Mouse (Mus musculus) hindlimb bud, embryonic 11.5 days (tissue): ENCODE results near the gene Olfr391-ps.

Experiments used
- DNase-seq: peaks from one replicate; pipeline ENCODE4 v3.0.0-alpha.2; 2012; ENCODE audit warnings: low read depth, low spot score; ENCODE audit errors: extremely low spot score

Gene Olfr391-ps

DNA sequence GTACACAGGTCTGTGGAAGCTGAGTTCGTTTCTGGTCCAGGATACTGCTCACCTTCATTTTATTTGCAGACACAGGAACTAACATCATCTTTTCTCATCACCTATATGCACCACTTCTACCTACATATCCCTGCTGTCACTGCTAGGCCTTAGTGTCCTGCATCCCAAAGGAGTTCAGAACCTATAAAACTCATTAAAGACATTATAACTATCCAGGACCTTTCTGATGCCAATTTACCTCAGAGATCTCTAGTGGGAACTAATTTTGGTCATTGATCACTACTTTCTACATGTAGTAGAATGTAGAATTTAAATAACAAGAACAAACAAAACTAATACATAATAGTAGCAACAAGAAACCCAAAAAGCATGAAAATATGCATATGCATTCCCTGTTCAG lies at the start of gene Olfr391-ps:
TSS of gene Olfr391-ps (minus strand) at position 101 of the 400 bp plus-strand sequence.
- DNase-seq: no peak

DNA sequence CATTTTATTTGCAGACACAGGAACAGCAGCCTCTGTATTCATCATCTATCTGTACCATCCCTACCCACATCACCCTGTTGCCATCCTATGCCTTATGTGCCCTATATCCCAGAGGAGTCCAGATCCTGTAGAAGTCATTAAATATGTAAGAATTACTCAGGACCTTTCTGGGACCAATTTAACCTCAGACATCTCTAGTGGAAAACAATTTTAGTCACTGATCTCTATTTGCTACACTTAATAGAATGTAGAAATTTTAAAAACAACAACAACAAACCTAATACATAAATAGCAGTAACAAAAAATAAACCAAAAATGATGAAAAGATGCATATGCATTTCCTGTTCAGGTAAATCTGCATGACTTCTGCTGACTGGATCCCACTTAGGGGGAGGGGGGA lies 48.5 kb upstream of the Olfr391-ps start, which contains the start of gene Olfr393:
TSS of gene Olfr393 (minus strand) at position 101 of the 400 bp plus-strand sequence.
- DNase-seq: no peak

DNA sequence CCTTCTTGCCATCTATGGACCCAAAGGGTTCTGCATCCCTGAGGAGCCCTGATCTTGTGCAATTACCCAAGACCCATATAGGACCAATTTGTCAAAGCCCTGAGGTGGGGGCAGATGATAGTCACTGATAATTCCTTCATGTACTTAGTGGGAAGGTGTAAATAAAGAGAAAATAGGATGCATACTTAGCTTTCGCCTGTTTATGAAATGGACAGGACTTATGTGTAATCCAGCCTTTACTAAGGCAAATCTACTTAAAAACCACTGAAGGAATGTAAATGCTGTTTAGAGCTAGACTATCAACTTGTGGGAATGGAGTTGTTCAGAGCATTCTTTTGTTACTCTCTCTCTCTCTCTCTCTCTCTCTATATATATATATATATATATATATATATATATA lies 14.1 kb upstream of the Olfr391-ps start, which contains the start of gene Olfr392:
TSS of gene Olfr392 (minus strand) at position 101 of the 400 bp plus-strand sequence.
- DNase-seq: no peak

- DNase-seq: no peak
These were observed 20.2 kb downstream of the Olfr391-ps start, which contains the start of gene Olfr390 for GRCm38 (mm10) chr11:73782664-73783063. TSS of gene Olfr390 (plus strand) at chr11:73782964.

- no peak for DNase-seq
These were observed 22.2 kb downstream of the Olfr391-ps start, which contains the start of gene Olfr389 for GRCm38 (mm10) chr11:73780613-73781012. TSS of gene Olfr389 (minus strand) at chr11:73780713.

DNA sequence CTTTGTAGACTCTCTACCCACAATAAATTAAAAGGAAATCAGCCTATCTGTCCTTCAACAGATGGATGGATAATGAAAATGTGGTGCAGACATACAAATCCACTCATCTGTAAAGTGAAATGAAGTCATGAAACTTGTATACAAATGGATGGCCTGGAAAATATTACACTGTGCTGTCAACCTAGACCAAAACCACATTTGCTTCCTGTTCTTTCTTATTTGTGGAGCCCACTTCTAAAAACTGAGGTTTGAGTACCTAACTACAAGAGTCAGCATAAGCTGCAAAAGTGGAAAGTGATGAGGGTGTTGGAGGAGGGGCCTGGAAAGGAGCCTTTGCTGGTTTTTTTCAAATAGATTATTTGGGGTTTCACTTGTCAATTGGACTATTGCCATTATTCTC lies 43.7 kb downstream of the Olfr391-ps start:
- DNase-seq: no peak
